Mouse (Mus musculus): Measurements from ENCODE around the gene Oaz2. TPM values are rescaled to one million over a fixed set of nuclear protein-coding genes. Genes with fewer than 3 reads are reported as not detected.

Gene Oaz2
- total and polyA plus RNA-seq, 2 experiments from 2014 or later = 293 to 350 TPM

- H3K9me3 ChIP-seq (replicated peaks; ENCODE audit: control insufficient read depth, low read length) = no peaks in the 10 kb centered on the region
- ATAC-seq (ENCODE audit: insufficient read depth, low read depth) (no peak), DNase-seq (ENCODE audit: low spot score) (no peak)
- no peak overlapping the region for H3K4me2 ChIP-seq (ENCODE audit: low read depth, low read length)
- peak overlapping the region; percentile 92 for H3K27ac ChIP-seq (ENCODE audit: low read depth)
- no peaks in the 10 kb centered on the region for H3K36me3 ChIP-seq (replicated peaks; ENCODE audit: control insufficient read depth, insufficient read depth, low read length)
- no peak overlapping the region for H3K9ac ChIP-seq (replicated peaks; ENCODE audit: low read depth, low read length)
- H3K4me1 ChIP-seq (ENCODE audit: control insufficient read depth, insufficient read depth) = peaks cover 62% of the 10 kb centered on the region
- H3K4me3 ChIP-seq (ENCODE audit: low read depth, low read length) = no peak overlapping the region
- no peak for TF ChIP-seq CTCF (IDR thresholded peaks at IDR 0.05; ENCODE audit: low read depth)
- no peak for TF ChIP-seq EP300 (IDR thresholded peaks at IDR 0.05; ENCODE audit: low read depth)
- no peaks in the 10 kb centered on the region for H3K27me3 ChIP-seq (ENCODE audit: control insufficient read depth, insufficient read depth, low read length)
Measured at GRCm38 (mm10) chr9:65642546-65642945, 25.3 kb upstream of the Oaz2 start.

GRCm38 (mm10) chr9:65644960-65645359, 22.8 kb upstream of the Oaz2 start:
- peak overlapping the region; percentile 90 for H3K27ac ChIP-seq (ENCODE audit: low read depth)
- no peaks in the 10 kb centered on the region for H3K36me3 ChIP-seq (replicated peaks; ENCODE audit: control insufficient read depth, insufficient read depth, low read length)
- TF ChIP-seq EP300 (IDR thresholded peaks at IDR 0.05; ENCODE audit: low read depth) (no peak), CTCF (IDR thresholded peaks at IDR 0.05; ENCODE audit: low read depth) (no peak)
- no peaks in the 10 kb centered on the region for H3K27me3 ChIP-seq (ENCODE audit: control insufficient read depth, insufficient read depth, low read length)
- no peak overlapping the region for H3K4me2 ChIP-seq (ENCODE audit: low read depth, low read length)
- DNase-seq (ENCODE audit: low spot score) (no peak), ATAC-seq (ENCODE audit: insufficient read depth, low read depth) (no peak)
- H3K9ac ChIP-seq (replicated peaks; ENCODE audit: low read depth, low read length) = no peak overlapping the region
- H3K4me3 ChIP-seq (ENCODE audit: low read depth, low read length) = no peak overlapping the region
- WGBS = 54% methylated on average over 4 of the region's 4 CpGs
- H3K9me3 ChIP-seq (replicated peaks; ENCODE audit: control insufficient read depth, low read length) = no peaks in the 10 kb centered on the region
- H3K4me1 ChIP-seq (ENCODE audit: control insufficient read depth, insufficient read depth) = peaks cover 67% of the 10 kb centered on the region

GRCm38 (mm10) chr9:65645984-65646383, 21.8 kb upstream of the Oaz2 start:
- H3K27ac ChIP-seq (ENCODE audit: low read depth) = peak overlapping the region; percentile 90
- peak; percentile 71 for ATAC-seq (ENCODE audit: insufficient read depth, low read depth)
- peaks cover 65% of the 10 kb centered on the region for H3K4me1 ChIP-seq (ENCODE audit: control insufficient read depth, insufficient read depth)

GRCm38 (mm10) chr9:65646782-65647181, 21.0 kb upstream of the Oaz2 start:
- Histone ChIP-seq H3K4me1 (ENCODE audit: control insufficient read depth, insufficient read depth) (peaks cover 58% of the 10 kb centered on the region), H3K36me3 (replicated peaks; ENCODE audit: control insufficient read depth, insufficient read depth, low read length) (0 out of 2 replicates have a peak, but pooled peaks cover 3% of the 10 kb centered on the region), H3K4me3 (ENCODE audit: low read depth, low read length) (no peak overlapping the region), H3K27ac (ENCODE audit: low read depth) (peak overlapping the region; percentile 90), H3K27me3 (ENCODE audit: control insufficient read depth, insufficient read depth, low read length) (no peaks in the 10 kb centered on the region), H3K4me2 (ENCODE audit: low read depth, low read length) (no peak overlapping the region), H3K9me3 (replicated peaks; ENCODE audit: control insufficient read depth, low read length) (no peaks in the 10 kb centered on the region), H3K9ac (replicated peaks; ENCODE audit: low read depth, low read length) (no peak overlapping the region)
- WGBS = 92% methylated on average over 2 of the region's 2 CpGs
- TF ChIP-seq CTCF (IDR thresholded peaks at IDR 0.05; ENCODE audit: low read depth) (no peak), EP300 (IDR thresholded peaks at IDR 0.05; ENCODE audit: low read depth) (no peak)
- no peak for ATAC-seq (ENCODE audit: insufficient read depth, low read depth)
- DNase-seq (ENCODE audit: low spot score) = no peak

More at GRCm38 (mm10) chr9:65645984-65646383, 21.8 kb upstream of the Oaz2 start:
- Histone ChIP-seq H3K36me3 (replicated peaks; ENCODE audit: control insufficient read depth, insufficient read depth, low read length) (no peaks in the 10 kb centered on the region), H3K4me3 (ENCODE audit: low read depth, low read length) (no peak overlapping the region), H3K9ac (replicated peaks; ENCODE audit: low read depth, low read length) (peak overlapping the region; percentile 44), H3K4me2 (ENCODE audit: low read depth, low read length) (peak overlapping the region; percentile 44), H3K9me3 (replicated peaks; ENCODE audit: control insufficient read depth, low read length) (no peaks in the 10 kb centered on the region), H3K27me3 (ENCODE audit: control insufficient read depth, insufficient read depth, low read length) (no peaks in the 10 kb centered on the region)
- 6% methylated on average over 3 of the region's 3 CpGs for WGBS
- TF ChIP-seq CTCF (IDR thresholded peaks at IDR 0.05; ENCODE audit: low read depth) (peak; percentile 42), EP300 (IDR thresholded peaks at IDR 0.05; ENCODE audit: low read depth) (no peak)
- DNase-seq (ENCODE audit: low spot score) = peak; percentile 76

GRCm38 (mm10) chr9:65648730-65649129, 19.1 kb upstream of the Oaz2 start:
- Histone ChIP-seq H3K9ac (replicated peaks; ENCODE audit: low read depth, low read length) (no peak overlapping the region), H3K4me2 (ENCODE audit: low read depth, low read length) (no peak overlapping the region), H3K27ac (ENCODE audit: low read depth) (no peak overlapping the region), H3K4me1 (ENCODE audit: control insufficient read depth, insufficient read depth) (peaks cover 47% of the 10 kb centered on the region), H3K4me3 (ENCODE audit: low read depth, low read length) (no peak overlapping the region), H3K36me3 (replicated peaks; ENCODE audit: control insufficient read depth, insufficient read depth, low read length) (0 out of 2 replicates have a peak, but pooled peaks cover 3% of the 10 kb centered on the region), H3K9me3 (replicated peaks; ENCODE audit: control insufficient read depth, low read length) (no peaks in the 10 kb centered on the region), H3K27me3 (ENCODE audit: control insufficient read depth, insufficient read depth, low read length) (no peaks in the 10 kb centered on the region)
- TF ChIP-seq EP300 (IDR thresholded peaks at IDR 0.05; ENCODE audit: low read depth) (no peak), CTCF (IDR thresholded peaks at IDR 0.05; ENCODE audit: low read depth) (no peak)
- ATAC-seq (ENCODE audit: insufficient read depth, low read depth) = no peak
- WGBS = 71% methylated on average over 13 of the region's 13 CpGs
- no peak for DNase-seq (ENCODE audit: low spot score)

- Histone ChIP-seq H3K4me2 (ENCODE audit: low read depth, low read length) (no peak overlapping the region), H3K9ac (replicated peaks; ENCODE audit: low read depth, low read length) (0 out of 2 replicates have a peak overlapping the region, but pooled peaks have one; percentile 9), H3K27ac (ENCODE audit: low read depth) (peak overlapping the region; percentile 22), H3K4me3 (ENCODE audit: low read depth, low read length) (no peak overlapping the region), H3K4me1 (ENCODE audit: control insufficient read depth, insufficient read depth) (peaks cover 49% of the 10 kb centered on the region), H3K27me3 (ENCODE audit: control insufficient read depth, insufficient read depth, low read length) (no peaks in the 10 kb centered on the region), H3K36me3 (replicated peaks; ENCODE audit: control insufficient read depth, insufficient read depth, low read length) (0 out of 2 replicates have a peak, but pooled peaks cover 3% of the 10 kb centered on the region), H3K9me3 (replicated peaks; ENCODE audit: control insufficient read depth, low read length) (no peaks in the 10 kb centered on the region)
- TF ChIP-seq EP300 (IDR thresholded peaks at IDR 0.05; ENCODE audit: low read depth) (no peak), CTCF (IDR thresholded peaks at IDR 0.05; ENCODE audit: low read depth) (no peak)
- DNase-seq (ENCODE audit: low spot score) = no peak
- ATAC-seq (ENCODE audit: insufficient read depth, low read depth) = no peak
- 6% methylated on average over 1 of the region's 1 CpGs for WGBS
Measured at GRCm38 (mm10) chr9:65649997-65650396, 17.8 kb upstream of the Oaz2 start.
